Mouse (Mus musculus): ENCODE data around the gene Lipc. TPM values are rescaled to one million over a fixed set of nuclear protein-coding genes. Genes with fewer than 3 reads are reported as not detected.

Gene Lipc
- total RNA-seq, 2 experiments from 2014 or later = not detected

DNA sequence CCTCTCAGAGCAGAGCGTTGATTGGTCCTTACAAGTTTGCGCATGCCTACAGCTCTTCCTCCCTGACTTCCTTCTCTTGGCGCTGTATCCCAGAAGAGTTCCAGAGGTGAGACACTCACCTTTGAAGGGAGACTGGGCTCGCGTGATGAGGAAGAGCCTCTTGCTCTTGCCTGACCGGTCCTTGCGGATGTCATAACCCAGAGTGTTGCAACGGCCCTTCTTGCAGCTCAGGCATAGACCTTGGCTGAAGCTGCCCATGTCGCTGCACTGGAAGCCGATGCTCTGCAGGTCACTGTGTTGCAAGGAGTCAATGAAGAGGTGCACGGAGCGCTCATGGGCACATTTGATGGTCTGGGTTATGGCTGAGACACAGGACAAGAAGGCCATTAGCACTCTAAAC lies 139.5 kb downstream of the Lipc start:
- no peak overlapping the region for H3K27ac ChIP-seq
- intact Hi-C loops (cut with DNase I) = no loop called here
- no peak for DNase-seq
- TF ChIP-seq CTCF (IDR thresholded peaks at IDR 0.05) = no peak
- no peak overlapping the region for H3K4me3 ChIP-seq

DNA sequence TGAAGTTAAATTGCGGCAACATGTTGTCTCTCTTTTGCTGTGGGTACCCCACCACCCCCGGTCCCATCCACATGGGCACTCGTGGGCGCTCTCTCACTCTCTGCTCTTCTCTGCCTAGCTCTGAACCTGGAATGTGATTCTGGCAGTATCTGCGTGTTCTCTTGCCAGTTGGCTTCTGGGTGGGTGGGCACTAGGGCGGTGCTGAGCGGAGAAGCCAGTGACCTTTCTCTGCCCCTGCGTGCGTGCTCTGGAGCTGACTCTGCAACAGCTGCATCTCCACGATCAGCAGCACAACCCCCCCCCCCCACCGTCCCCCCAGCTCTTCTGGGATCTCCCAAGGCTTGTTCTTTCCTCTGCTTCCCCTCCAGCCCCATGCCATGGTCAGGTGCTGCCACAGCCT lies 144.3 kb downstream of the Lipc start:
- Histone ChIP-seq H3K4me3 (no peak overlapping the region), H3K27ac (no peak overlapping the region)
- peak; percentile 34 for DNase-seq
- intact Hi-C loops (cut with DNase I) = no loop called here
- no peak for TF ChIP-seq CTCF (IDR thresholded peaks at IDR 0.05)

DNA sequence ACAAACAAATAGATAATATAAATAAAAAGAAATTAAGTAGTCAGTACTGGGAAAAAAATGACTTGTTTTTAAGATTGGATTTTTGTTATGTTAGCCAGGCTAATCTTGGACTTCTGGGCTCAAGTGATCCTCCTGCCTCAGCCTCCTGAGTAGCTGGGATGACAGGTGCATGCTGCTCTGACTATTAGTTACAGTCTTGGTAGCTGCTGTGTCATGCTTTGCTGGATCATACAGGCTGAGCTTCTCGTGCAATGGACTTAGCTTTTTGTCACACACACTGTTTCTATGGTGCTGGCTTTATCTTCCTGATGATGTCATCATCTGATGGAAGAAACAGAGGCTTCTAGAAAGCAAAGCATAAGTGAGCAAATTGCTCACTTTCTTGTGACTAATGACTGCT lies 146.0 kb downstream of the Lipc start:
- intact Hi-C loops (cut with DNase I) = no loop called here
- no peak for DNase-seq

DNA sequence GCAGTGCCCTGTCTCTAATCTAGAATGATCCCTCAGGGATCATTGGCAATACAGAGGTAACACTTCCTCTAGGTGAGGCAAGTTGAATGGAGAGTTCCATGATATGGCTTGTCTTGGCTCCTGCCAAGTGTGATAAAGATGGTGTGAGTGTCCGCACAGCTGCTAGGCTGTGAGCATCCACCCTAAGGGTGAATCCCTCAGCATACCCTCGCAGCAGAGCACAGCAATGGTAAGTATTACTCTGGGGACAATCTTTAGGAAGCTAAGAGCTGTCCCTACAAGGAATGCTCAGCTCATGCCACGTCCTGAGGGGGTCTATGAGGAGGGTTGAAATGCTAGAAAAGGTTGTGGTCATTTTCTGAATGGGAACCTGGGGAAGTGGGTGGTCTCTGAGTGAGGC lies 149.2 kb downstream of the Lipc start:
- DNase-seq = no peak
- Histone ChIP-seq H3K27ac (no peak overlapping the region), H3K4me3 (no peak overlapping the region)
- intact Hi-C loops (cut with DNase I) = no loop called here
- no peak for TF ChIP-seq CTCF (IDR thresholded peaks at IDR 0.05)

More for the DNA sequence above, 146.0 kb downstream of the Lipc start:
- H3K27ac ChIP-seq = no peak overlapping the region
- H3K4me3 ChIP-seq = no peak overlapping the region
- TF ChIP-seq CTCF (IDR thresholded peaks at IDR 0.05) = no peak

DNA sequence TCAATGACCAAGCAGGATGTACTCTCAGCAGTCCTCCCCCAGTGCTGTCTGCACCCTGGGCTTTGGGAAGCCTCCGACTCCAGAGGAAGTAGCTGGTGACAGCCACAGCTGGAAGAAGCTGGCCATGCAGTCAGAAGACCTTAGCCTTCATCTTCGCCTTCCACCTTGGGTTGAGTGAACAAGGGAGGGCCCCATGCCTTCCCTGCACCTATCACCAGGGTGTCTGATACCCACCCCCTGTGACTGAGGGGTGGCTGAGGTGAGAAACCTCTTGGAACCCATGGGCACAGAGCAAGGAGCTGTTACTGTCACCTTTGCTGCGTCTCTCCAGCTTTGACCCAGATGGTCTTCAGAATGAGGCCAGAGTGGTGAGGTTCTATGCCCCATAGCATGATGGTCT lies 150.3 kb downstream of the Lipc start:
- H3K4me3 ChIP-seq = no peak overlapping the region
- intact Hi-C loops (cut with DNase I) = no loop called here
- no peak overlapping the region for H3K27ac ChIP-seq
- DNase-seq = no peak
- no peak for TF ChIP-seq CTCF (IDR thresholded peaks at IDR 0.05)

DNA sequence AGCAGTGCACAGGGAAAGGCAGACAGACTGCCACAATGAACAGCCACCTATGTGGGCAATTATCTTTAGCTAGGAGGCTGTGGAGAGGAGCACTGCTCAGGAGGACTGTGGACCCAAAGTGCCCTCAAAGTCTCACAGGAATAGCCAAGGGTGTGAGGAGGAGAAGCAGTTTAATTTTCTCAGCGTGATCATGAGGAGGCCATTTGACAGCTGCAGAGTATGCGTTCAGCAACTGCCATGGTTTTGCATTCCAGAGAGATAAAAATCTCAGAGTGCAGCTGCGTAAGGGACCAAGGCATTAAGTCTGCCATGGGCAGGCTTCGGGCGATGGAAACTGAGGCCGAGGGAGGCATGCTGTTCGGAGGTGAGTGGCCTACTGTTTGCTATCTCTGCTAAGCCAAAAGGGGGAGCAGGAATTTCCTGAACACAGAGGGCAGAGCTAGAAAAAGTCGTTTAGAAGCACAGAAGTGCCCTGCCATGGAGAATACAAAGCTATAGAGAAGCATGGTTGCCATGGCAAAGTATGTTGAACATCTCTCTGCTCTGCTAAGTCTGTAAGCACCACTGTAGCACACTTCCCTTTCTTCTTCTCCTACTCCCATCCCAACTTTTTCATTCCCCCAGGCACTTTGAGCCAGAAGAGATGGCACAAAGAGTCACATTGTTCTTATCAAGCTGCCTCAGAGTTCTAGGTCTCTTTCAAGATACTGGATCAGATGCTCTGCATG lies 151.3 kb downstream of the Lipc start:
- no peak for TF ChIP-seq CTCF (IDR thresholded peaks at IDR 0.05)
- no peak for DNase-seq
- Histone ChIP-seq H3K4me3 (no peak overlapping the region), H3K27ac (no peak overlapping the region)
- intact Hi-C loops (cut with DNase I) = no loop called here

DNA sequence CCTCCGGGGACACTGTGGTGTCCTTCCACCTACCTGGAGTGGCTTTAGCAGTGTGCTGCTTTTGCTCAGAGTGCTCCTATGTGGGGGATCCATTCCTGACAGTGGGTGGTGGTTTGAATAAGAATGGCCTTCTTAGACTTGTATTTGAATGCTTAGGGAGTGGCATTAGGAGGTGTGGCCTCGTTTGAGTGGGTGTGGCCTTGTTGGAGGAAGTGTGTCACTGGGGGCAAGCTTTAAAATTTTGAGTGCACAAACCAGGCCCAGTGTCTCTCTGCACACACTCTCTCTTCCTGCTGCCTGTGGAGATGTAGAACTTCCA lies 156.6 kb downstream of the Lipc start:
- H3K27ac ChIP-seq = no peak overlapping the region
- no peak for TF ChIP-seq CTCF (IDR thresholded peaks at IDR 0.05)
- intact Hi-C loops (cut with DNase I) = no loop called here
- H3K4me3 ChIP-seq = no peak overlapping the region
- no peak for DNase-seq

DNA sequence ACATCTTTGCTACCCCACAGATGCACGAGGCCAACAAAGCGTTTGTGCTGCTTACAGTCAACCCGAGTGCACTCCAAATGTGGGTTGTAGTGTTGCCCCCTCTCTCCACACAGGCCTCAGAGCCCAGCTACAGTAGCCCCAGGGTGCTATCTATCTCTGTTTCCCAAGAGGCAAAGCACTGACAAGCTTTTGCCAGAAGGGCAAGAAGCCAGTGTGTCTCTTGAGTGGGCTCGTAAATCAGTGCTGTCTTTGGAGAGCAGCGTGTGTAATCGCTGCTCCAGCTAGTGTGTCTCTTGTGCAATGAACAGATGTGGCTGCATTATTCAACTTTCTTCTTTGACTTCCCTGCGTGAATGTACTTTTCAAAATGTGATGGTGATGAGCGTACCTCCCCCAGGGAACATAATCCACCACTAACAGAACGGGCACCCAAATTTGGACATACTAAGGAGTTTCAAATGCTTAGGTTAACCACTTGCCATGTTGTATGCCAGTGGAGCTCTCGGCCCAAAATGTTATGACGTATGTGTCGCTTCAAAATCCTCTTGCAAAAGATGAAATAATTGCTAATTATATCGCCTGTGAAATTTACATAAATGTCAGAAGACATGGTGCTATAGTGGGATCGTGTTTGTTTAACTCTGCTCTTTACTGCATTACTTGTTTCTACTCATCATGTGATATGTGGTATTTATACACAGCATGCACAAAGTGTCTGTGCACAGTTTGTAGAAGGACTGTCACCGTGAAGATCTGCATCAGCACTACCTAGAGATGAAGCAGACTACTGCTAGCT lies 157.2 kb downstream of the Lipc start:
- TF ChIP-seq CTCF (IDR thresholded peaks at IDR 0.05) = no peak
- intact Hi-C loops (cut with DNase I) = no loop called here
- no peak overlapping the region for H3K4me3 ChIP-seq
- no peak overlapping the region for H3K27ac ChIP-seq
- DNase-seq = peak; percentile 21

DNA sequence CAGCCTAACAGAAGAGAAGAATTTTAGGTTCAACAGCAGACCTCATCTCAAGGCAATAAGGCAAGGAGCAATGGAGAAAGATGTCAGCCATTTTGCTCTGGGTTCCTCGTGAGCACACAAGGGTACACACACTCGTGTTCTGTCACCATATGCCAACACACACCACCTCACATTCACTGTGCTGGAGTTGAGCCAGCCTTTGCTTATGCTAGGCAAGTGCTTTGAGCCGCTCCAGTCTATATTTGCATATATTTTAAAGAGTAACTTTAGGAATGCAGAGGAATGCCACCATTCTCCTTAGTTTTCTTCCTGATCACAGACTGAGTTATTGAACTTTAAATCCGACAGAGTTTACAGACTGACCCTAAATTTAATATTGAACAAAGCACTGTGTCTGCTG lies 161.4 kb downstream of the Lipc start:
- DNase-seq = no peak
- intact Hi-C loops (cut with DNase I) = no loop called here
- H3K4me3 ChIP-seq = no peak overlapping the region
- H3K27ac ChIP-seq = no peak overlapping the region
- TF ChIP-seq CTCF (IDR thresholded peaks at IDR 0.05) = no peak

DNA sequence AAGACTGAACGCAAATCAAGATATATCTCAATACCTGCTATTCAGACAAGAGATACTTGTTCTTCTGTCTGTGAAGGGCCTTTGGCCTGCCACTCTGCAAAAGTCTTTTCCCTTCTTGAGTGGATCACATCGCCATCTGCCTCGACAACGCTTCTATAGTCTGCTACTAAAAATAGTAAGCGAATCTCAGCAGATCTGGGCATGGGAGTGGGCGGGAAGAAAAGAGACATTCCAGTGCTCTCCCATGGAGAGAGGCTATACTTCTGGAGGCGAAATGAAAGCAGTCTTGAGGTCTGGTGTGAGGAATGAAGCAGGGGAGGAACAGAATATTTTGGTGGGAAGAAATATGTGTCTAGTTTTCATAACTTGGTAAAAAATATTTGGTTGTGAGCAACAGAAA lies 163.3 kb downstream of the Lipc start:
- H3K27ac ChIP-seq = no peak overlapping the region
- DNase-seq = no peak
- intact Hi-C loops (cut with DNase I) = no loop called here
- no peak for TF ChIP-seq CTCF (IDR thresholded peaks at IDR 0.05)
- H3K4me3 ChIP-seq = no peak overlapping the region

DNA sequence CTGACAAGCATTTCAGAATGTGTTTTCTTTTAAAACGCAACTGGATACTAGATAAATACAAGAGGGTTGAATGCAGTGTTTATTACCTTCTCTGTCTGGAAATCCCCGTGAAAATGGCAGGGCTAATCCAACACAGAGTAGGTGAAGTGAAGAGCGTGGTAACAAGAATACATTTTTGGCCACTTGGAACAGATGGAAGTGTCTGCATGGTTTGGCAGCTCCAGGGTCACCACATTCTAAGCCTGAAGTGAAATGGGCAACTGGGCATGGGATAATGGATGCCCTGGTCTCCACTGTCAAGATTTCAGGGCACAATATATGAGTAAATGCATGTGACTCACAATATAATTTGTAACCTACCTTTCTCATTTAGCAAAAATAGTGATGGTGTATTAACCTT lies 169.8 kb downstream of the Lipc start:
- intact Hi-C loops (cut with DNase I) = no loop called here
- no peak for TF ChIP-seq CTCF (IDR thresholded peaks at IDR 0.05)
- H3K27ac ChIP-seq = no peak overlapping the region
- H3K4me3 ChIP-seq = no peak overlapping the region
- DNase-seq = no peak

DNA sequence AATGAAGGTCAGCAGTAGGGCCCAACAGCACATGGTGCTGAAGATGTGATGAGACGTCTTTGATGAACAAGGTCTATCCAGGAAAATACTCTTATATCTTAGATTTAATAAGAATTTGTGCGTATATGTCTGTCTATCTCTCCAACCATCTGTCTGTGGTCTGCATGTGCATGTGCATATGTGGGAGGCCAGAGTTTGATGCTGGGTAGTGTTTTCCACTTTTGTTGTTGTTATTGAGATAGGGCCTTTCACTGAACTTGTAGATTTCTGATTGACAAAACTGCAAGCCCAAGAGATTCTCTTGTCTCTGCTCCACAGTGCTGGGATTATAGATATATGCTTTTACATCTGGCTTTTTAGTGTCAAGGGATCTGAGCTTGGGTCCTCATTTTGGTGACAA lies 176.5 kb downstream of the Lipc start:
- no peak for TF ChIP-seq CTCF (IDR thresholded peaks at IDR 0.05)
- Histone ChIP-seq H3K27ac (no peak overlapping the region), H3K4me3 (no peak overlapping the region)
- intact Hi-C loops (cut with DNase I) = no loop called here
- DNase-seq = no peak

DNA sequence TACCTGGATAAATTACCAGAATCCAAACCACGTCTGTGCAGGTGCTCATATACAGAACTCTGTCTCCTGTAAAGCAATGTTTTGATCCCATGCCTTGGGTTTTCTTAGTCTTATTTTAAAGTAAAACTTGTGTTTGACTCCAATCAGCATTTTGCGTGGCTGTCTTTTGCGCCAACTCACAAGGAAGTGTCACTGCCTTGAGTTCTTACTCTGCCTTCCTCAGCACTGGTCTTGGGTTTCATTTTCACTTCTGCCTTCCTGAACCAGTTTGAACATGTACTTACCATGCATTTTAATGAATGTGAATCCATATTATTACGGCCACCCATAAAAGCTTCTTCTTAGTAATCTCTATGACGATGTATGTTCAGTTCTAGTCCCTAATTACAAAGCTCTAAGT lies 191.1 kb downstream of the Lipc start:
- H3K27ac ChIP-seq = peak overlapping the region; percentile 38
- no peak overlapping the region for H3K4me3 ChIP-seq
- DNase-seq = no peak
- TF ChIP-seq CTCF (IDR thresholded peaks at IDR 0.05) = no peak
- intact Hi-C loops (cut with DNase I) = no loop called here

Measured in gastrocnemius, adult 2 months (tissue).